Mouse (Mus musculus) embryonic facial prominence, embryonic 14.5 days (tissue): ENCODE measurements at regions not wholly inside any gene's neighbourhood (a gene's known extent, or its start where the extent isn't known, plus 50 kb on each side); places are given as distances from the start of the nearest gene placed in this dataset.
"Not testable (repeated sequence)": the region's sequence is repeated elsewhere in the genome, so short reads cannot be mapped to it uniquely, and the experiment has no call there.

ENCODE experiments used
- ATAC-seq: fragments of 200-750 bp; cut with Nextera tagmentation; 2 replicates; pipeline ENCODE4 v1.8.0; 2017; ENCODE audit warnings: low read depth, moderate number of reproducible peaks, moderate TSS enrichment
- DNase-seq: peaks from one replicate; pipeline ENCODE4 v3.0.0-alpha.2; 2015; ENCODE audit warnings: low spot score
- H3K27ac ChIP-seq: fragments of 300-500 bp; sonication (generic); replicated peaks from 2 replicates; pipeline ENCODE4 v1.5.1; 2014; ENCODE audit warnings: low read depth, mild to moderate bottlenecking, low read length, moderate library complexity
- H3K27me3 ChIP-seq: fragments of 300-500 bp; sonication (generic); replicated peaks from 2 replicates; pipeline ENCODE4 v1.6.1; 2014; ENCODE audit warnings: low read length; ENCODE audit not compliant: control insufficient read depth, insufficient read depth
- H3K36me3 ChIP-seq: fragments of 300-500 bp; sonication (generic); 2 replicates; pipeline ENCODE4 v1.6.1; 2014; ENCODE audit warnings: low read length, mixed read lengths; ENCODE audit not compliant: control insufficient read depth, insufficient read depth
- H3K4me1 ChIP-seq: fragments of 300-500 bp; sonication (generic); 2 replicates; pipeline ENCODE4 v1.6.1; 2014; ENCODE audit warnings: antibody characterized with exemption, low read length; ENCODE audit not compliant: control insufficient read depth, insufficient read depth
- H3K4me2 ChIP-seq: fragments of 300-500 bp; sonication (generic); 2 replicates; pipeline ENCODE4 v1.6.1; 2014; ENCODE audit warnings: low read depth, mild to moderate bottlenecking, low read length, moderate library complexity, mixed read lengths
- H3K4me3 ChIP-seq: fragments of 300-500 bp; sonication (generic); 2 replicates; pipeline ENCODE4 v1.5.1; 2014; ENCODE audit warnings: low read depth, mild to moderate bottlenecking, low read length
- H3K9ac ChIP-seq: fragments of 300-500 bp; sonication (generic); 2 replicates; pipeline ENCODE4 v1.6.1; 2014; ENCODE audit warnings: low read depth, mild to moderate bottlenecking, low read length, moderate library complexity, mixed read lengths
- H3K9me3 ChIP-seq: fragments of 300-500 bp; sonication (generic); 2 replicates; pipeline ENCODE4 v1.6.1; 2016; ENCODE audit warnings: low read length; ENCODE audit not compliant: control insufficient read depth
- WGBS: fragments of 180-500 bp; shearing (Covaris S2); extraction: QIAGEN DNeasy Blood & Tissue Kit; methylation state at CpG from one replicate; pipeline ENCODE4 v1.1.7; 2014; 5-methylcytosine and 5-hydroxymethylcytosine counted together

- DNase-seq (no peak), ATAC-seq (no peak)
- 56% methylated on average over 6 of the region's 6 CpGs for WGBS
- H3K4me1 ChIP-seq, result no peaks in the 10 kb centered on the region
- no peaks in the 10 kb centered on the region for H3K36me3 ChIP-seq
- no peak overlapping the region for H3K27ac ChIP-seq
- no peaks in the 10 kb centered on the region for H3K27me3 ChIP-seq
- no peak overlapping the region for H3K9ac ChIP-seq
- no peaks in the 10 kb centered on the region for H3K9me3 ChIP-seq
- H3K4me2 ChIP-seq, result no peak overlapping the region
- H3K4me3 ChIP-seq, result no peak overlapping the region
Observed at GRCm38 (mm10) chr16:31569871-31570270, 93.4 kb upstream of the Dlg1 start.

DNA sequence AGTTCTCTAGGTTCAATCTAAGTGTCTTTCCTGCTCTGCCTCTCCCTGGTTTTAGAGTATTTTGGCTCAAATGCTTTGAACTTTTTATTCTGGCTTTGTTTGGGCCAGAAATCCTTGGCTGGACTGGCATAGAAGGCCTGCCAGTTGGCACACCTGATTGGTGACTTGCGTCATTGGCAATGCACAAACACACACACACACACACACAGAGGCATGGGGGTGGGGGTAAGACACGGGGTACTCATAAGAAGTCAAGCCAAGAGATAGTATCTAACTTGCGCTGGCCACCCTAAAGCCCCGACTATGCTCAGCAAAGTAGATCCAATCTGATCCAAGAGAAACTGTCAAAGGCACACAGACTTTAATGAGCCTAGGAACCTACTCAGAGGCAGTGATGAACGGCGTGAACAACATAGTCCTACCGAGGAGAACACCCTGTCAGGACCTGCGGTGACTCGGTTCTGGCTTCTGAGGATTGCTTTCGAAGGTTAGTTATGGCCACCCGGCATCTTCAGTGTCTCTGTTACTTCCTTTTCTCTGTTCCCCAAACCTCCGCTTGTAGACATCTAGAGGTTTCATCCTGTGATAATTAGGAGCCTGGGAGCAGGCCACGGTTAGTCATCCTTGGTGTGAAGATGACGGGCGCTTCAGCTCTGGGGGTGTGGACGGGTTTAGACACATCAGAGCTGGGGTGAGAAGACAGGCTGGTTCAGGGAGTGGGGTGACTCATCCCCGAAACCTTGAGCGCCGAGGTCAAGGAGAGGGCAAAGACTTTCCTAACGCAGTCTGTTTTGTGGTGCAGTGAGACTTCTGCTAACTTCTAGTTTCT is 92.7 kb upstream of the Dlg1 start:
- no peaks in the 10 kb centered on the region for H3K36me3 ChIP-seq
- H3K4me2 ChIP-seq, result no peak overlapping the region
- H3K27me3 ChIP-seq, result no peaks in the 10 kb centered on the region
- H3K9ac ChIP-seq, result no peak overlapping the region
- no peak overlapping the region for H3K27ac ChIP-seq
- H3K4me3 ChIP-seq, result no peak overlapping the region
- WGBS, result 83% methylated on average over 20 of the region's 20 CpGs
- no peak for ATAC-seq
- no peaks in the 10 kb centered on the region for H3K9me3 ChIP-seq
- no peaks in the 10 kb centered on the region; the same call in 1 of the 2 replicates for H3K4me1 ChIP-seq
- no peak for DNase-seq

DNA sequence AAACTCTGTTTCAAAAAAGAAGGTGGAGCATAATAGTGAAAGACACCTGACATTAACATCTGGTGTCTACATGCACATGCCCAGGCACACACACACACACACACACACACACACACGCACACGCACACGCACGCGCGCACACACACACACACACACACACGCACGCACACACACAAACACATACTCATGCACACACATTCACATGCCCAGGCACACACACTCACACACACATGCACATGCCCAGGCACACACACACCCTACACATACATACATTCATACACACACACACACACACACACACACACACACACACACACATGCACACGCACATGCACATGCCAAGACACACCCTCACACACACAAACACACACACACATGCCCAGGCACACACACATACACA is 89.4 kb upstream of the Dlg1 start:
- WGBS, result 66% methylated on average over 8 of the region's 9 CpGs
- not testable (repeated sequence) for H3K27ac ChIP-seq

DNA sequence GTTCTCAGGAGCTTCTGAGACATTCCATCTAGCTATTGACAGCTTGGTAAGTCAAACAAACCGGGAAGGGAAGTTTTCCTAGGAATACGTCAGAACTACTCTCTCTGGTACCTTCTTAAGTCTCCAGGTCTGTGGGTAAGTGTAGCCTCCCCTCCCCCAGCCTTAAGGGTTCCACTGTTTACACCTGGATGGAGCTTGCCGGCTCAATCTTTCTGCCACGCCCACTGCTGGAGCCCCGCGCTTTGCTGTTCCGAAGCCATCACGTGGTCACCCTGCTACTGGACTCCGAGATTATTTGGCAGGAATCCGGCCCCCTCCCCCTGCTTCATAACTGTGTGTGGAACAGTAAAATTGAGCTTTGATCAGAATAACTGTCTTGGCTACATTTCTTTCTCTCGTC is 87.6 kb upstream of the Dlg1 start:
- H3K27me3 ChIP-seq, H3K9me3 ChIP-seq, H3K4me1 ChIP-seq, H3K4me3 ChIP-seq, H3K4me2 ChIP-seq, H3K36me3 ChIP-seq, ATAC-seq, H3K9ac ChIP-seq, H3K27ac ChIP-seq: not testable (repeated sequence)
- 24% methylated on average over 11 of the region's 11 CpGs for WGBS
- DNase-seq, result peak; percentile 48

More for the DNA sequence above, 89.4 kb upstream of the Dlg1 start:
- DNase-seq, H3K4me1 ChIP-seq, H3K36me3 ChIP-seq, H3K9me3 ChIP-seq, H3K27me3 ChIP-seq, H3K9ac ChIP-seq, H3K4me2 ChIP-seq, ATAC-seq, H3K4me3 ChIP-seq: not testable (repeated sequence)

- DNase-seq, result no peak
- Histone ChIP-seq H3K27me3 (no peaks in the 10 kb centered on the region), H3K27ac (no peak overlapping the region), H3K9me3 (no peaks in the 10 kb centered on the region), H3K4me3 (no peak overlapping the region), H3K36me3 (no peaks in the 10 kb centered on the region), H3K4me1 (no peaks in the 10 kb centered on the region; the same call in 1 of the 2 replicates), H3K9ac (no peak overlapping the region), H3K4me2 (no peak overlapping the region)
- no peak for ATAC-seq
- WGBS, result 67% methylated on average over 8 of the region's 8 CpGs
Observed at GRCm38 (mm10) chr16:31576422-31576821, 86.8 kb upstream of the Dlg1 start.

DNA sequence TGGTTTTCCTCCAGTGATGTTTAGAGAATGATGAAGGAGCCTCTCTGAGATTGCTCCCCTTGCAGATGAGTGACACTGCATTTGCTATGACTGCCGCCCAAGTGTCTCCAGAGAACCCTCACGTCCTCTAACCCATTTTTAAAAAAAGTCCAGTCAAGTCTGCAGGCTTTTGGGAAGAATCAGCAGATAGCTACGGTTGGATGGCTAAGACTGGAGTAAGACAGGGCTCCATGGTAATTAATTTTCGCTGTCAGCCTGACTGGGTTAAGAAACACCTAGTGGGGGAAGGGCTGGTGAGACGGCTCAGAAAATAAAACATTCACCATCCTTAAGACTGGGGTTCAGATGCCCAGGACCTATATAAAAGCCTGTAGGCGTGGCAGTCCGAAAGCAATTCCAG is 85.9 kb upstream of the Dlg1 start:
- Histone ChIP-seq H3K4me1 (no peaks in the 10 kb centered on the region; the same call in 1 of the 2 replicates), H3K9ac (no peak overlapping the region), H3K4me3 (no peak overlapping the region), H3K9me3 (no peaks in the 10 kb centered on the region), H3K27me3 (no peaks in the 10 kb centered on the region), H3K27ac (no peak overlapping the region), H3K4me2 (no peak overlapping the region), H3K36me3 (no peaks in the 10 kb centered on the region)
- whole genome bisulfite sequencing, result 66% methylated on average over 7 of the region's 7 CpGs
- ATAC-seq (no peak), DNase-seq (no peak)

DNA sequence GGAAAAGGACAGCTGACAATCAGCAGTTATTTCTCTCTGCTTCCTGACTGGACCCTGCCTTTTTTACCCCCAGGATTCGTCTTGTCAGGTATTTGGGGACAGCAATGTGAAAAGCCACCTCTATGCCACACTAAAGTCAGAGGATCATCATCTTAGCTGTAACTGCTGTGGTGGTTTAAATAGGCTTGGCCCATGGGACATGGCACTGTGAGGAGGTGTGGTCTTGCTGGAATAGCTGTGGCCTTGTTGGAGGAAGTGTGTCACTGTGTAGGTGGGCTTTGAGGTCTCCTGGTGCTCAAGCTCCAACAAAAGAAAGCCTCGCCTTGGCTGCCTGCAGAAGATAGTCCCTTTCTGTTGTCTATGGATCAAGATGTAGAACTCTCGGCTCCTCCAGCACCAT is 83.9 kb upstream of the Dlg1 start:
- DNase-seq (no peak), ATAC-seq (no peak)
- H3K9ac ChIP-seq, result no peak overlapping the region
- H3K36me3 ChIP-seq, result no peaks in the 10 kb centered on the region
- no peak overlapping the region for H3K4me2 ChIP-seq
- no peaks in the 10 kb centered on the region for H3K27me3 ChIP-seq
- H3K9me3 ChIP-seq, result no peaks in the 10 kb centered on the region
- no peak overlapping the region for H3K27ac ChIP-seq
- H3K4me1 ChIP-seq, result peaks cover 3% of the 10 kb centered on the region; the same call in 1 of the 2 replicates
- WGBS, result 88% methylated on average over 3 of the region's 3 CpGs
- no peak overlapping the region for H3K4me3 ChIP-seq

- H3K4me1 ChIP-seq, result 0 out of 2 replicates have a peak, but pooled peaks cover 4% of the 10 kb centered on the region
- no peak for ATAC-seq
- H3K27ac ChIP-seq, result no peak overlapping the region
- H3K27me3 ChIP-seq, result no peaks in the 10 kb centered on the region
- H3K9me3 ChIP-seq, result no peaks in the 10 kb centered on the region
- H3K4me2 ChIP-seq, result no peak overlapping the region
- H3K36me3 ChIP-seq, result no peaks in the 10 kb centered on the region
- H3K9ac ChIP-seq, result no peak overlapping the region
- 93% methylated on average over 6 of the region's 6 CpGs for WGBS
- no peak overlapping the region for H3K4me3 ChIP-seq
- DNase-seq, result no peak
Observed at GRCm38 (mm10) chr16:31580779-31581178, 82.5 kb upstream of the Dlg1 start.

DNA sequence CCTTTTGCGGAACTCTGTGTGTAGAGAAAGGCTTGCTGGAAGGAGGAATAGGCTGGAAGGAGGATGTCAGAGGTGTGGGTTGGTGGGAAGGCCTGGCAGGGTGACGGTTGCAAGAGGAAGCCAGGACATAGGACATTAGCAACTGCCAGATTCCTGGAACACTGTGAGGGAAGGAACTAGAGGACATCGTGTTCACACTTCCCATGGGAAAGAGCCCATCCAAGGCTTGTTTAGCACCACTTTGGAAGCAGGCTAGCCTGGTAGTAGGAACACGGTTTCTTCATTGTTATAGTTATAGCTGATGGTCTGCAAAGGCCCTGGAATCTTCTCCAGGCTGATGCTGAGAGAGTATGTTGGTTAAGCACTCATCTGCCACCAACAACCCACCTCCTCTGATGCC is 80.4 kb upstream of the Dlg1 start:
- Histone ChIP-seq H3K9me3 (no peaks in the 10 kb centered on the region), H3K4me1 (0 out of 2 replicates have a peak, but pooled peaks cover 4% of the 10 kb centered on the region), H3K4me3 (no peak overlapping the region), H3K36me3 (no peaks in the 10 kb centered on the region), H3K27me3 (no peaks in the 10 kb centered on the region), H3K4me2 (no peak overlapping the region), H3K27ac (no peak overlapping the region), H3K9ac (no peak overlapping the region)
- WGBS, result 79% methylated on average over 4 of the region's 4 CpGs
- DNase-seq (no peak), ATAC-seq (no peak)
